Comparison of ENCODE assay signal across 8 mouse cellular contexts in the genomic region with DNA sequence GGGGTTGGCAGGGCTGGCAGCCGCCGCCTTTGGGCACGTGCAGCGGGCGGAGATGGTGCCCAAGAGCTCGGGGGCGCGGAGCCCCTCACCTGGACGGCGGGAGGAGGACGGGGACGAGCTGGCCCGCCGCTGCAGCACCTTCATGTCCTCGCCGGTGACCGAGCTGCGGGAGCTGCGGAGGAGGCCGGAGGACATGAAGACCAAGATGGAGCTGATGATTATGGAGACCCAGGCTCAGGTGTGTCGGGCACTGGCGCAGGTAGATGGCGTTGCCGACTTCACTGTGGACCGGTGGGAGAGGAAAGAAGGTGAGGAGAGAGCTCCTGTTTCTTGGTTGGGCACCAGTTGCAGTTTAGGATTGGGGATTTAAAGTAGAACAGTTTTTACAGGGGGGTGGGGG. TPM values are rescaled to one million over a fixed set of nuclear protein-coding genes. Genes with fewer than 3 reads are reported as not detected.
DNase-seq lines count a peak whose midpoint lies in the region; ATAC-seq lines count a peak whose summit lies in the region.

No protein-coding gene starts in this region.

- peaks cover 7% of the 10 kb centered on the region for H3K4me1 ChIP-seq in limb, embryonic 12.5 days (replicated peaks)

- H3K27ac ChIP-seq in limb, embryonic 12.5 days = peak overlapping the region; percentile 87

- H3K27me3 ChIP-seq in limb, embryonic 12.5 days = no peaks in the 10 kb centered on the region

- H3K9me3 ChIP-seq in limb, embryonic 12.5 days = no peaks in the 10 kb centered on the region

- 0% methylated on average over 25 of the region's 25 CpGs for WGBS in limb, embryonic 12.5 days

- peak; percentile 60 for ATAC-seq in cerebellum, adult (ENCODE audit: insufficient number of reproducible peaks, low FRiP score, low TSS enrichment)
- peak; percentile 21; the same call in 1 of the 2 replicates for ATAC-seq in limb, embryonic 12.5 days (ENCODE audit: insufficient number of reproducible peaks, insufficient read depth, low FRiP score, low TSS enrichment, low read depth)
- 0 out of 2 replicates have a peak, but pooled peaks have one; percentile 23 for ATAC-seq in neutrophil, adult 5-6 weeks (ENCODE audit: extremely low read depth, insufficient number of reproducible peaks, low FRiP score, poor library complexity, severe bottlenecking)
- no peak for ATAC-seq in megakaryocyte progenitor cell, adult 5-6 weeks (replicated peaks; ENCODE audit: poor library complexity)

- H3K9ac ChIP-seq in limb, embryonic 12.5 days (replicated peaks) = peak overlapping the region; percentile 84

- peak overlapping the region; percentile 71 for H3K4me2 ChIP-seq in limb, embryonic 12.5 days

- no peak for DNase-seq in cerebellum, postnatal 25 days
- peak; percentile 22 for DNase-seq in urinary bladder, postnatal 14 days (ENCODE audit: low spot score)
- no peak for DNase-seq in urinary bladder, postnatal 10 days (ENCODE audit: low spot score)
- no peak for DNase-seq in frontal cortex, adult 2 months (ENCODE audit: extremely low spot score in 1 of 2, low spot score in 1 of 2)

- peak overlapping the region; percentile 97 for H3K4me3 ChIP-seq in limb, embryonic 12.5 days (replicated peaks)

- peaks cover 25% of the 10 kb centered on the region for H3K36me3 ChIP-seq in limb, embryonic 12.5 days

RNA-seq across cellular contexts. Expression of gene Cpox, which starts 0.6 kb away (rescaled TPM):
- 23.0 and 23.4 TPM in 2 replicates for polyA plus RNA-seq in limb, embryonic 12.5 days (2016; fragmentation: Nextera tagmentation; extraction: Ambion mirVana)
- total RNA-seq in neutrophil, adult 5-6 weeks (2017) = 13.8 and 14.4 TPM in 2 replicates
- polyA plus RNA-seq in frontal cortex, adult 2 months (2012; rRNA removed) = 26.8 and 27.6 TPM in 2 replicates
- 68.8 and 73.1 TPM in 2 replicates for total RNA-seq in megakaryocyte progenitor cell, adult 5-6 weeks (2015)
- total RNA-seq in megakaryocyte progenitor cell, adult 5-6 weeks (2017) = 28.9 and 34.3 TPM in 2 replicates

RNA-seq across cellular contexts. Expression of gene E330017A01Rik, which starts 32.1 kb away (rescaled TPM):
- not detected in 2 replicates for polyA plus RNA-seq in limb, embryonic 12.5 days (2016; fragmentation: Nextera tagmentation; extraction: Ambion mirVana)
- not detected in 2 replicates for total RNA-seq in neutrophil, adult 5-6 weeks (2017)
- not detected in 2 replicates for polyA plus RNA-seq in frontal cortex, adult 2 months (2012; rRNA removed)
- total RNA-seq in megakaryocyte progenitor cell, adult 5-6 weeks (2015) = 0.22 TPM in 1 of 2 replicates, not detected in the other
- total RNA-seq in megakaryocyte progenitor cell, adult 5-6 weeks (2017) = not detected in 2 replicates

RNA-seq across cellular contexts. Expression of gene Gpr15, which starts 48.2 kb away (rescaled TPM):
- not detected in 2 replicates for polyA plus RNA-seq in limb, embryonic 12.5 days (2016; fragmentation: Nextera tagmentation; extraction: Ambion mirVana)
- total RNA-seq in neutrophil, adult 5-6 weeks (2017) = 0.23 and 0.86 TPM in 2 replicates
- 0.04 TPM in 1 of 2 replicates, not detected in the other for polyA plus RNA-seq in frontal cortex, adult 2 months (2012; rRNA removed)
- 0.86 and 1.1 TPM in 2 replicates for total RNA-seq in megakaryocyte progenitor cell, adult 5-6 weeks (2015)
- total RNA-seq in megakaryocyte progenitor cell, adult 5-6 weeks (2017) = 0.78 and 2.0 TPM in 2 replicates

RNA-seq across cellular contexts. Expression of gene Gm813, which starts 53.9 kb away (rescaled TPM):
- polyA plus RNA-seq in limb, embryonic 12.5 days (2016; fragmentation: Nextera tagmentation; extraction: Ambion mirVana) = not detected in 2 replicates
- not detected in 2 replicates for total RNA-seq in neutrophil, adult 5-6 weeks (2017)
- not detected in 2 replicates for polyA plus RNA-seq in frontal cortex, adult 2 months (2012; rRNA removed)
- not detected in 2 replicates for total RNA-seq in megakaryocyte progenitor cell, adult 5-6 weeks (2015)
- total RNA-seq in megakaryocyte progenitor cell, adult 5-6 weeks (2017) = not detected in 2 replicates

RNA-seq across cellular contexts. Expression of gene Cldnd1, which starts 57.1 kb away (rescaled TPM):
- 105 and 119 TPM in 2 replicates for polyA plus RNA-seq in limb, embryonic 12.5 days (2016; fragmentation: Nextera tagmentation; extraction: Ambion mirVana)
- total RNA-seq in neutrophil, adult 5-6 weeks (2017) = 29.8 and 30.6 TPM in 2 replicates
- polyA plus RNA-seq in frontal cortex, adult 2 months (2012; rRNA removed) = 119 and 121 TPM in 2 replicates
- 41.5 and 62.0 TPM in 2 replicates for total RNA-seq in megakaryocyte progenitor cell, adult 5-6 weeks (2015)
- total RNA-seq in megakaryocyte progenitor cell, adult 5-6 weeks (2017) = 14.3 and 17.6 TPM in 2 replicates
